Mouse (Mus musculus): Measurements from ENCODE around the gene Entpd7. TPM values are rescaled to one million over a fixed set of nuclear protein-coding genes. Genes with fewer than 3 reads are reported as not detected.

Gene Entpd7
- polyA plus RNA-seq, 1 experiment: 23.3 TPM

DNA sequence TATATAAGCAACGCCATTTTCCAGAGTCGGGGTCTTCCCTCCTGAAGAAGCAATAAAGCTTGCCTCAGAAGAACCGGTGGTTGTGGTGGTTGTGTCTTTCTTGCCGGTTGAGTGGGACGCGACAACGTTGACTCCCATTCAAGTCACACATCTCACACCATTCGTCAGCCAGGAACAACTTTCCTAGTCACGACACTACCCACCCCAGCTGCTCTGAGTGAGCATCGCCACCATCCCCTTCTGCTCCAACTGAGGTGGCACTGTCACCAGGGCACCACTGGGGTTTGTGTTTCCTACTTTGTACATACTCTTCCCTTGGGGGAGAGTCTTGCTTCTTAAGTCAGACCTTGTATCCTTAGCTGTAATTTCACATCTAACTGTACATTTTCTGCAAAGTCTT is 48.9 kb downstream of the Entpd7 start:
- TF ChIP-seq CTCF (IDR thresholded peaks at IDR 0.05; ENCODE audit: extremely low read depth, insufficient read length, insufficient replicate concordance, low read depth, low read length) (no peak), POLR2A (IDR thresholded peaks at IDR 0.05; ENCODE audit: low read depth, low read length) (no peak)
- peaks cover 69% of the 10 kb centered on the region for H3K36me3 ChIP-seq (ENCODE audit: control insufficient read depth, insufficient read depth, low read length)

DNA sequence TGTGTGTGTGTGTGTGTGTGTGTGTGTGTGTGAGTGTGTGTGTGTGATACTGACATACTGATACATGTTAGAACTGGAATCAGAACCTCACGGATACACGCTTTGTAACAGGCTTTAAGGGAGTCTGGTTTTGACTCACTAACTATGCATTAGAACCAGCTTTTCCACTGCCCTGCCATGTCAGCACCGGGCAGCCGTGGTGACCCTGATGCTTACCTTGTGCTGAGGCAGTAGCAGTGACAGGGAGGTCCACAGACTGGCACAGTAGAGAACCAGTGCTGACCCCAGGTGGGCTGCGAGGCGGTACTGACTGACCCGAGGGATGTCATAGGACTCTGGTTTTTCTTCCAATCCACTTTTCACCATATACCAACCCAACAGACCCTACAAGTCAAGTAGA is 53.9 kb downstream of the Entpd7 start:
- TF ChIP-seq CTCF (IDR thresholded peaks at IDR 0.05; ENCODE audit: extremely low read depth, insufficient read length, insufficient replicate concordance, low read depth, low read length): no peak
- TF ChIP-seq POLR2A (IDR thresholded peaks at IDR 0.05; ENCODE audit: low read depth, low read length): no peak
- Histone ChIP-seq H3K27ac (ENCODE audit: insufficient read depth, low read depth, low read length) (no peak overlapping the region), H3K4me1 (ENCODE audit: control insufficient read depth, insufficient read depth, insufficient read length, low read length) (no peaks in the 10 kb centered on the region), H3K36me3 (ENCODE audit: control insufficient read depth, insufficient read depth, low read length) (peaks cover 69% of the 10 kb centered on the region), H3K27me3 (ENCODE audit: control insufficient read depth, insufficient read depth, low read length) (no peaks in the 10 kb centered on the region), H3K4me3 (ENCODE audit: low read depth, low read length) (no peak overlapping the region)
- WGBS: 94% methylated on average over 7 of the region's 7 CpGs

More for the DNA sequence above, 48.9 kb downstream of the Entpd7 start:
- no peaks in the 10 kb centered on the region for H3K27me3 ChIP-seq (ENCODE audit: control insufficient read depth, insufficient read depth, low read length)
- H3K27ac ChIP-seq (ENCODE audit: insufficient read depth, low read depth, low read length): no peak overlapping the region
- no peak overlapping the region for H3K4me3 ChIP-seq (ENCODE audit: low read depth, low read length)
- 96% methylated on average over 10 of the region's 10 CpGs for WGBS
- no peaks in the 10 kb centered on the region for H3K4me1 ChIP-seq (ENCODE audit: control insufficient read depth, insufficient read depth, insufficient read length, low read length)

DNA sequence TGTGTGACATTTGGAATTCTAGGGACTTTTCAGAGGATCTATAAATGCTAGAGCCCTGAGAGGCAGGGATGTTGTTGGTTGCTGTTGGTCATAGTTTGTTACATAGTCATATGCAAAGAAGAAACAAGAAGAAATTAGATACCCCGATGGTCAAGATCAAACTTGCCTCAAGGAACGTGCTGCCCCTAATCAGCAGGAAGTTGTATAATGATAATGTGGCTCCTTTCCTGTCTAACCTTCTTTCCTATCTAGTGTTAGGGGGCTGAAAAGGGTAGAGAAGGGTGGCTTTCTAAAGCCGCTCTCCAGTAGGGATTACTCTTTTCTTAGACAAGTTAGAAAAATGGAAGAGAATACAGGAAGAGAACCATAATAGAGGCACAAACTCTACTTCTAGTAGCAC is 56.3 kb downstream of the Entpd7 start:
- no peaks in the 10 kb centered on the region for H3K4me1 ChIP-seq (ENCODE audit: control insufficient read depth, insufficient read depth, insufficient read length, low read length)
- no peak overlapping the region for H3K27ac ChIP-seq (ENCODE audit: insufficient read depth, low read depth, low read length)
- no peaks in the 10 kb centered on the region for H3K27me3 ChIP-seq (ENCODE audit: control insufficient read depth, insufficient read depth, low read length)
- H3K4me3 ChIP-seq (ENCODE audit: low read depth, low read length): no peak overlapping the region
- peaks cover 62% of the 10 kb centered on the region for H3K36me3 ChIP-seq (ENCODE audit: control insufficient read depth, insufficient read depth, low read length)
- TF ChIP-seq POLR2A (IDR thresholded peaks at IDR 0.05; ENCODE audit: low read depth, low read length) (no peak), CTCF (IDR thresholded peaks at IDR 0.05; ENCODE audit: extremely low read depth, insufficient read length, insufficient replicate concordance, low read depth, low read length) (no peak)
- WGBS: 83% methylated on average over 3 of the region's 3 CpGs

DNA sequence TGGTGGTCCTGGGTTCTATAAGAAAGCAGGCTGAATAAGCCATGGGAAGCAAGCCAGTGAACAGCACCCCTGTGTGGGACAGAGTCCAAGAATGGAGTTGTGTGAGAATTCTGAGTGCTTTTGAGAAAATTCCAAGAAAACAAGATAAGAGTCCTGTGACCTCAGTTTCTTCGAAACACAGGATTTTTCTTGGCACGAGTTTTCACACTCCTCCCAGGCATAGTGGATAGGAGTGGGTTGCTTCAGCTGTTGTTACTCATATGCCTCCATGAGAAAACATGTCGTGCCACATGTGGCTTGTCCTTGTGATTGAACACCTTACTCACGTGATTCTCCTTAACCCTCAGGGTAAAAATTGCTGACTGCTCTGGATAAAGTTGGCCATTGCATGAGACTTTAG is 58.4 kb downstream of the Entpd7 start:
- peaks cover 2% of the 10 kb centered on the region; the same call in 1 of the 2 replicates for H3K4me1 ChIP-seq (ENCODE audit: control insufficient read depth, insufficient read depth, insufficient read length, low read length)
- TF ChIP-seq POLR2A (IDR thresholded peaks at IDR 0.05; ENCODE audit: low read depth, low read length): no peak
- no peak for TF ChIP-seq CTCF (IDR thresholded peaks at IDR 0.05; ENCODE audit: extremely low read depth, insufficient read length, insufficient replicate concordance, low read depth, low read length)
- 74% methylated on average over 4 of the region's 4 CpGs for WGBS
- no peaks in the 10 kb centered on the region for H3K27me3 ChIP-seq (ENCODE audit: control insufficient read depth, insufficient read depth, low read length)
- H3K36me3 ChIP-seq (ENCODE audit: control insufficient read depth, insufficient read depth, low read length): peaks cover 50% of the 10 kb centered on the region
- no peak overlapping the region for H3K27ac ChIP-seq (ENCODE audit: insufficient read depth, low read depth, low read length)
- no peak overlapping the region for H3K4me3 ChIP-seq (ENCODE audit: low read depth, low read length)

DNA sequence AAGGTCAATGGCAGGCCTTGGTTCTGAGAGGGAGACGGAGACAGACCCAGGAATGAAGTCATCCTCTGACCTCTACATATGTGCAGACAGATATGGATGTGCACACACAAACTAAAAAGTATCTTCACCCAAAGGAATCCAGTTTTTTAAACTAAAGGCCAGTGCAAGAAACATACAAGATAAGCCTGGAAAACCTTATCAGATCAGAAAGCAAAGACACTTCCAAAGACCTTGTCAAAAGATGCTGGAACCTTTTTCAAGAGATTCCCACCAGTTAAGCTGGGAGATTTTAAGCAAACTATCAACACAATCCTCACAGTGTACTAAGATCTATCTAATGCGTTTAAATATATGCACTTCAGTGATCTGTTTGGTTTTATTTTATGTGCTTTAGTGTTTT is 60.5 kb downstream of the Entpd7 start:
- Histone ChIP-seq H3K27ac (ENCODE audit: insufficient read depth, low read depth, low read length) (no peak overlapping the region), H3K27me3 (ENCODE audit: control insufficient read depth, insufficient read depth, low read length) (no peaks in the 10 kb centered on the region), H3K4me3 (ENCODE audit: low read depth, low read length) (no peak overlapping the region), H3K4me1 (ENCODE audit: control insufficient read depth, insufficient read depth, insufficient read length, low read length) (peaks cover 2% of the 10 kb centered on the region; the same call in 1 of the 2 replicates), H3K36me3 (ENCODE audit: control insufficient read depth, insufficient read depth, low read length) (peaks cover 38% of the 10 kb centered on the region)
- 99% methylated on average over 2 of the region's 2 CpGs for WGBS
- no peak for TF ChIP-seq POLR2A (IDR thresholded peaks at IDR 0.05; ENCODE audit: low read depth, low read length)
- no peak for TF ChIP-seq CTCF (IDR thresholded peaks at IDR 0.05; ENCODE audit: extremely low read depth, insufficient read length, insufficient replicate concordance, low read depth, low read length)

DNA sequence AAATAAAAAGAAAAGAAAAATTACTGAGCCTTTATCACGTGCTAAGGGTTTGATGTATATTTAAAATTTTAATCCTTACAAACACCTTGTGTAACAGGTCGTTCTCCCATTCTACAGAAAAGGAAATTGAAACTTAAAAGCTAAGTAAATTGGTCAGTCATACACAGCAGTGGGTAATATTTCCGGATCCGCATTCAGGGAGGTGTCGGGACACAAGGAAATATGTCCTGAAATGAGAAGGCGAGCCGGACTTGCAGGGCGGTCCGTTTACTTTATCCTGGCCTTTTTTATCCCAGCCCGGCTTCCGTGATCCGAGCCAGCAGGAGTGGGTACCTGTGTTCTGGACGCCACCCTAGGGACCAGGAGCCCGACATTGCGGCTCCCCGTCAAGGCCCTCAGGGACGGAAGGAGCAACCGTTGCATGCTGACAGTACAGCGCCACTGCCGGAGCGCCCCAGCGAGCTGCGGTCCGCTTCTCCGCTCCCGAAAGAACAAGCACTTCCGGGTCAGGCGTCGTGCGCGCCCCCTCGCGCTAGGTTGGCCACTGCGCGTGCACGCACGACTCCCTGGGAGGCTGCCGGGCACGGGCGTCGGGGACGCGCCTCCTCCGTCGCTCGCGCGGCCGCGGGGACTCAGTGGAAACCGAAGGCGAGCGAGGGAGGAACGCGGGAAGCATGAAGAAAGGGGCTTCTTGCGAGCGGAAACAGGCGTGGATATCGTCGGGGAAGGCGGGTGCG is 63.2 kb downstream of the Entpd7 start, which contains the start of the genes Cutc and Cox15:
TSS of gene Cutc (plus strand) at position 508 of the 737 bp plus-strand sequence.
TSS of gene Cox15 (minus strand) at position 512 of the 737 bp plus-strand sequence.
- H3K4me1 ChIP-seq (ENCODE audit: control insufficient read depth, insufficient read depth, insufficient read length, low read length): peaks cover 2% of the 10 kb centered on the region; the same call in 1 of the 2 replicates
- H3K4me3 ChIP-seq (ENCODE audit: low read depth, low read length): peak within 1 kb of the TSS; percentile 89
- TF ChIP-seq CTCF (IDR thresholded peaks at IDR 0.05; ENCODE audit: extremely low read depth, insufficient read length, insufficient replicate concordance, low read depth, low read length) (no peak), POLR2A (IDR thresholded peaks at IDR 0.05; ENCODE audit: low read depth, low read length) (peak; percentile 96)
- H3K27ac ChIP-seq (ENCODE audit: insufficient read depth, low read depth, low read length): peak within 1 kb of the TSS; percentile 99
- H3K36me3 ChIP-seq (ENCODE audit: control insufficient read depth, insufficient read depth, low read length): peaks cover 20% of the 10 kb centered on the region
- under 1% methylated on average over 62 of the region's 62 CpGs for WGBS
- H3K27me3 ChIP-seq (ENCODE audit: control insufficient read depth, insufficient read depth, low read length): no peaks in the 10 kb centered on the region

DNA sequence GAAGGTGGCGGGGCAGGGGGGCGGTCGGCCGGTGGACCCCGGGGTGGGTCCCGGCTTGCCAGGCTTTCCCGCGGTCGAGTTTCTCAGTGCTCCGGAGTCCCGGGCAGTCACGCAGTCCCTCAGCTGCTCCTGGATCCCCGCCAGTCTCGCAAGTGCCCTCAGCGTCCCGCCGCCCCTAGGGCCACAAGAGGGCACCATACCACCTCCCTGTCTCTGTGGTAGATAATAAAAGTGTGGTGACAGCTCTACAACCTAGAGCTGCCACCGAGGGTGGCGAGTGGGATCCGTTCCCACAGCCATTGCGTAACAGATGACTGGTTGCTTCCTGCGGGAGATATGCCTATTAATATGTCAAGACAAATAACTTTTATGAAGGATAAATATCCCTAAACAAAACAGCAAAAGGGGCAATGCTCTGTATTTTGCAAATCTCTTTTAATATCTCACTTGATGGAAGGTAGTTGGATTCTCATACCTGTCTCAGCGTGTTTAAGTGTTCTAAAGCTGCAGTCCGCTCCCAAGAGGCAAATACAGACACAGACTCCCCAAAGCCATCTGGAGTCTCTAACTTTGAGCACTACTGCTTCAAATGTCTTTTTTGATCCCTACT is 63.9 kb downstream of the Entpd7 start:
- H3K27me3 ChIP-seq (ENCODE audit: control insufficient read depth, insufficient read depth, low read length): no peaks in the 10 kb centered on the region
- under 1% methylated on average over 24 of the region's 24 CpGs for WGBS
- H3K4me3 ChIP-seq (ENCODE audit: low read depth, low read length): peak overlapping the region; percentile 89
- TF ChIP-seq POLR2A (IDR thresholded peaks at IDR 0.05; ENCODE audit: low read depth, low read length) (no peak), CTCF (IDR thresholded peaks at IDR 0.05; ENCODE audit: extremely low read depth, insufficient read length, insufficient replicate concordance, low read depth, low read length) (peak; percentile 80; the same call in 1 of the 2 replicates)
- peak overlapping the region; percentile 99 for H3K27ac ChIP-seq (ENCODE audit: insufficient read depth, low read depth, low read length)
- H3K36me3 ChIP-seq (ENCODE audit: control insufficient read depth, insufficient read depth, low read length): peaks cover 14% of the 10 kb centered on the region
- peaks cover 2% of the 10 kb centered on the region; the same call in 1 of the 2 replicates for H3K4me1 ChIP-seq (ENCODE audit: control insufficient read depth, insufficient read depth, insufficient read length, low read length)

Measured in small intestine, adult 2 months (tissue).